27 mouse cellular contexts compared by ENCODE assay signal in the genomic region with DNA sequence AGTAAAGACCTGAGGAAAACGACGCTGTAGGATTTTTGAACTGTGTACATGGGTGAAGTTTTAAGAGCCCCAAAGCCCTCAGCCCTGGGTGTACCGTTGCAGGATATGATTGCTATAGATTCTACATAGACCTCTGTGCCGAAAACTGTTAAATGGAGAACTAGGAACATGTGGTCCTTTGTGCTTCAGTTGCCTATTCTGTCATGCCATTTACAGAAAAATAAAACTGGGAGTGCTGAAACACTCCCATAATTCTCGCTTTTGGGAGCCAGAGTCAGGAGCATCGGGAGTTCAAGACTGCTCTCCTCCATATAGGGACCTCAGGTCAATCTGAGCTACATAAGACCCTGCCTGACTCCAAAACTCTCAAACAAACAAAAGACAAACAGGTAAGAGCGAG.
"Had no signal": no experiment of that assay in that cellular context is flagged by ENCODE, and none has a peak within 500 bp of the region (broad histone marks: within the 10 kb centered on the region; RNA-seq: fewer than 3 reads in every experiment).

No protein-coding gene starts in this region.

- H3K9me3 ChIP-seq: embryonic facial prominence, embryonic 10.5 days; embryonic facial prominence, embryonic 12.5 days; embryonic facial prominence, embryonic 13.5 days; embryonic facial prominence, embryonic 15.5 days; forebrain, embryonic 10.5 days; forebrain, embryonic 12.5 days; forebrain, embryonic 13.5 days; forebrain, embryonic 15.5 days had no signal

- H3K9ac ChIP-seq: embryonic facial prominence, embryonic 12.5 days; embryonic facial prominence, embryonic 13.5 days; embryonic facial prominence, embryonic 15.5 days; forebrain, embryonic 12.5 days; forebrain, embryonic 13.5 days; forebrain, embryonic 15.5 days; forebrain, postnatal 0 days had no signal

- ATAC-seq: forebrain, embryonic 13.5 days; forebrain, embryonic 14.5 days; forebrain, embryonic 15.5 days; forebrain, embryonic 16.5 days; forebrain, postnatal 0 days had no signal

- H3K36me3 ChIP-seq: embryonic facial prominence, embryonic 10.5 days; embryonic facial prominence, embryonic 12.5 days; embryonic facial prominence, embryonic 13.5 days; embryonic facial prominence, embryonic 15.5 days; forebrain, embryonic 10.5 days; forebrain, embryonic 12.5 days; forebrain, embryonic 15.5 days had no signal

- H3K4me2 ChIP-seq: embryonic facial prominence, embryonic 12.5 days; embryonic facial prominence, embryonic 13.5 days; embryonic facial prominence, embryonic 15.5 days; forebrain, embryonic 12.5 days; forebrain, embryonic 13.5 days; forebrain, embryonic 15.5 days had no signal

- H3K27ac ChIP-seq: embryonic facial prominence, embryonic 10.5 days; embryonic facial prominence, embryonic 12.5 days; embryonic facial prominence, embryonic 13.5 days; embryonic facial prominence, embryonic 15.5 days; forebrain, embryonic 10.5 days; forebrain, embryonic 12.5 days; forebrain, embryonic 13.5 days; forebrain, embryonic 15.5 days; gastrocnemius, adult 2 months; heart, adult 2 months had no signal

- DNase-seq: cerebellum, adult 2 months; cerebellum, adult 8-10 months; cerebellum, adult 9-11 months; cerebellum, postnatal 10 days; cerebellum, postnatal 14 days; cerebellum, postnatal 25 days; cerebellum, postnatal 36 days; embryo, embryonic 11 days; forebrain, postnatal 0 days; gastrocnemius, adult 2 months; gastrocnemius, postnatal 10 days; gastrocnemius, postnatal 14 days; gastrocnemius, postnatal 25 days; gastrocnemius, postnatal 36 days; heart, adult 18-20 months; heart, adult 2 months had no signal

- H3K4me3 ChIP-seq: embryonic facial prominence, embryonic 10.5 days; embryonic facial prominence, embryonic 12.5 days; embryonic facial prominence, embryonic 13.5 days; erythroblast, embryonic 14.5 days; forebrain, embryonic 10.5 days; forebrain, embryonic 12.5 days; forebrain, embryonic 13.5 days; forebrain, embryonic 15.5 days; gastrocnemius, adult 2 months; heart, adult 2 months had no signal
